Mouse (Mus musculus) kidney, adult 2 months (tissue): ENCODE results near the gene Tfb1m. TPM values are rescaled to one million over a fixed set of nuclear protein-coding genes. Genes with fewer than 3 reads are reported as not detected.
A peak's percentile ranks its signal among the peaks of the same experiment; 100 is the strongest.

Experiments used
- DNase-seq: peaks from one replicate; pipeline ENCODE4 v3.0.0; 2021
- H3K27ac ChIP-seq: fragments of 200-500 bp; 2 replicates; pipeline ENCODE4 v1.5.1; 2012; ENCODE audit warnings: low read depth, low read length, control low read depth, inconsistent platforms; ENCODE audit not compliant: insufficient read depth
- H3K27me3 ChIP-seq: fragments of 200-500 bp; replicated peaks from 2 replicates; pipeline ENCODE4 v1.6.1; 2012; ENCODE audit warnings: mild to moderate bottlenecking, moderate library complexity, low read length, inconsistent platforms; ENCODE audit not compliant: control insufficient read depth, insufficient read depth
- H3K36me3 ChIP-seq: fragments of 200-500 bp; 2 replicates; pipeline ENCODE4 v1.6.1; 2012; ENCODE audit warnings: mild to moderate bottlenecking, moderate library complexity, low read length, inconsistent platforms; ENCODE audit not compliant: control insufficient read depth, insufficient read depth
- H3K4me1 ChIP-seq: fragments of 200-500 bp; 2 replicates; pipeline ENCODE4 v1.6.1; 2011; ENCODE audit warnings: low read length; ENCODE audit not compliant: control insufficient read depth, insufficient read depth
- H3K4me3 ChIP-seq: fragments of 200-500 bp; 2 replicates; pipeline ENCODE4 v1.5.1; 2011; ENCODE audit warnings: mild to moderate bottlenecking, low read depth, low read length, control low read depth; ENCODE audit not compliant: insufficient read depth
- CTCF ChIP-seq: fragments of 200-500 bp; conservative IDR thresholded peaks from 2 replicates; pipeline ENCODE4 v1.5.1; 2011; ENCODE audit warnings: low read depth, mild to moderate bottlenecking, control low read depth, low read length, moderate library complexity, mixed read lengths; ENCODE audit not compliant: insufficient read depth, insufficient read length
- POLR2A ChIP-seq: fragments of 200-500 bp; IDR thresholded peaks from one replicate; pipeline ENCODE4 v1.6.1; 2011; ENCODE audit warnings: low read depth, low read length, control low read depth
- WGBS: fragments of 180-500 bp; shearing (Covaris S2); methylation state at CpG from one replicate; pipeline ENCODE4 v1.1.7; 2018; 5-methylcytosine and 5-hydroxymethylcytosine counted together
- polyA plus RNA-seq: library from polyadenylated mRNA; depleted of rRNA; stranded (reverse); fragments of >200 nt; gene quantifications from 2 replicates; pipeline ENCODE4 v1.2.3, GENCODE M21; 2012; rRNA removed

Tfb1m gene
- polyA plus RNA-seq = 3.8 and 4.8 TPM in 2 replicates

- under 1% methylated on average over 60 of the region's 60 CpGs for WGBS
- H3K36me3 ChIP-seq = no peaks in the 10 kb centered on the region
- no peaks in the 10 kb centered on the region for H3K27me3 ChIP-seq
- DNase-seq = peak; percentile 100
- H3K27ac ChIP-seq = peak within 1 kb of the TSS; percentile 85
- H3K4me3 ChIP-seq = peak within 1 kb of the TSS; percentile 81
- H3K4me1 ChIP-seq = no peaks in the 10 kb centered on the region; the same call in 1 of the 2 replicates
- TF ChIP-seq POLR2A (no peak), CTCF (no peak)
Measured at GRCm38 (mm10) chr17:3557331-3558311, at the start of gene Tfb1m. TSS of gene Tfb1m (minus strand) at chr17:3557781.

GRCm38 (mm10) chr17:3602954-3603672, 45.5 kb upstream of the Tfb1m start:
- Histone ChIP-seq H3K4me1 (no peaks in the 10 kb centered on the region), H3K27me3 (no peaks in the 10 kb centered on the region), H3K27ac (no peak overlapping the region), H3K4me3 (no peak overlapping the region), H3K36me3 (no peaks in the 10 kb centered on the region)
- DNase-seq = no peak
- TF ChIP-seq CTCF (no peak), POLR2A (no peak)
- WGBS = 91% methylated on average over 6 of the region's 6 CpGs

DNA sequence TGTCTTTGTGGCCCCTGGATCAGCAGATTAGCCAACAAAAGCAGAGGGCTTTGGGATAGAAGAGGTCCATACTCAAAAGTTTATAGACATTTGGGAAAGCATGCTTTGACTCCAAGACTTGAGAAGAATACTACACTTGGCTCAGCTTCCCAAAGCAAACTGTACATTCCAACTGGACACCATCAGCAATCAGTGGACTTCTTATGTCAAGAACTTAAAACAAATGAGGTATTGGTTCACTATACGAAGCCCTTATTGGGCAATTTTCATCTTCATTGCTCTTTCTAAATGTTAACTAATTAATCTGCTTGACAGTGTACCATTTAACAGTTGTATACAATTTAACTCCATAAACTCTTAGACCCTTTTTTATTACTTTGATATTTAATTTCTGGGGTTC, 40.8 kb upstream of the Tfb1m start:
- Histone ChIP-seq H3K27ac (no peak overlapping the region), H3K4me1 (no peaks in the 10 kb centered on the region), H3K36me3 (no peaks in the 10 kb centered on the region), H3K4me3 (no peak overlapping the region), H3K27me3 (no peaks in the 10 kb centered on the region)
- DNase-seq = no peak
- 87% methylated on average over 1 of the region's 1 CpGs for WGBS
- TF ChIP-seq CTCF (no peak), POLR2A (no peak)

- Histone ChIP-seq H3K4me1 (no peaks in the 10 kb centered on the region), H3K36me3 (no peaks in the 10 kb centered on the region), H3K4me3 (no peak overlapping the region), H3K27me3 (no peaks in the 10 kb centered on the region), H3K27ac (no peak overlapping the region)
- WGBS = 80% methylated on average over 1 of the region's 1 CpGs
- TF ChIP-seq POLR2A (no peak), CTCF (no peak)
- DNase-seq = peak; percentile 1
Measured at GRCm38 (mm10) chr17:3597866-3598265, 40.3 kb upstream of the Tfb1m start.

DNA sequence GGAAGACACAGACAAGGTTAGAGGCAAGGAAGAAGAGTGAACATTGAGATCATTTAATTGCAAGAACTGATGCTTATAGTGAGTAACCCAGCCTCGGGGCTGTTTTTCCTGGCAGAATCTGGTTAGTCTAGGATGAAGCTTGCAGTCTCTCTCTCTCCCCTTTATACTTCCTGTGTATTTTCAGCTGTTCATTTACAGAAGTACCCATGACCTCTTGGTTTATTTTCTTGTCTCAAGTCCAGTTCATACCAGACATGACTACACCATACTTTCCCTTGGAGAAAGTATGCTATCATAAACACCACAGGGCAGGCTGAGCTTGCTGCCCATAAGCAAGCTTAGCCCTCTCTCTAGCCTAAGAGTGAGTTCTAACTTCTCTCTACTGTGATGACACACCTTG, 39.5 kb upstream of the Tfb1m start:
- peak overlapping the region; percentile 60; the same call in 1 of the 2 replicates for H3K27ac ChIP-seq
- peak; percentile 20 for DNase-seq
- H3K27me3 ChIP-seq = no peaks in the 10 kb centered on the region
- H3K36me3 ChIP-seq = no peaks in the 10 kb centered on the region
- TF ChIP-seq CTCF (no peak), POLR2A (no peak)
- H3K4me3 ChIP-seq = no peak overlapping the region
- H3K4me1 ChIP-seq = no peaks in the 10 kb centered on the region
- WGBS = 41% methylated on average over 1 of the region's 1 CpGs

DNA sequence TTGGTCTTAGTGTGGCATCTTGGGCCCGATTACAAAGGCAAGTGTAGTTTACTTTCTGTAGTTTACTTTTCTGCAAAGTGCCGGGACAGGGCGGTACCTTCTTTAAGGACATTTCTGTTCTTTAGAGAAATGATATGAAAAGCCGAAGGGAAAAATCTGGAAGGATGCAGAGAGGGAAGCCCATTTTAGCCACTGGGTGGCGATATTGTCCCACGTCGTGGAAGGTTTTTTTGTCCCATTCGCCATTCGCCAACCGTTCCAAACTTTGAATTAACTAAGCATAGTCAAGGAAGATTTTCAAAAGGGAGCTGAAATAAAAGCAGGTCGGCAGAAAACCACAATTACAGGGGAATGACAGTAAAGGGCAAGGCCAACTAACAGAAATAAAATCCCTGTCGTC, 13.3 kb upstream of the Tfb1m start:
- 3% methylated on average over 12 of the region's 12 CpGs for WGBS
- no peaks in the 10 kb centered on the region for H3K36me3 ChIP-seq
- H3K4me3 ChIP-seq = no peak overlapping the region
- TF ChIP-seq CTCF (peak; percentile 85), POLR2A (no peak)
- H3K27ac ChIP-seq = no peak overlapping the region
- DNase-seq = peak; percentile 73
- H3K4me1 ChIP-seq = no peaks in the 10 kb centered on the region
- no peaks in the 10 kb centered on the region for H3K27me3 ChIP-seq

DNA sequence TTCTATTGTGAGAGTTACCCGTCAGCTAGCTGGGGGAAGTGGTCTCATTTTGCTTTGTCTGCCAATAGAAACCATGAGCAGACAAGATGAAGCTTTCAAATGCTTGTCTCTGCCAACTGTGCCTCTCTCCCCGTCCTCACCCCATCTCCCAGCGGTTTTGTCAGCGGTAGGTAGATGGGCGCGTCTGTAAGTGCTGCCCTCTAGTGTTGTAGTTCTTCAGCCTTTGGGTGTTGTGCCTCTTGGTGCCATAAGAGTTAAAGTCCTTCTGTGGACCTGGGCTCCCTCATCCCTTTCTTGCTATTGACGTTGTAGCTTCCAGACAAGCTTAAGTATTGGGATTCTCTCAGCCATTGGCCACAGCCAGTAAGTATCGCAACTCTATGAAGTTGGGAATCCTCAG, 4.8 kb upstream of the Tfb1m start:
- H3K27ac ChIP-seq = no peak overlapping the region
- H3K4me3 ChIP-seq = no peak overlapping the region

More for the DNA sequence above, 4.8 kb upstream of the Tfb1m start:
- TF ChIP-seq POLR2A (no peak), CTCF (no peak)
- Histone ChIP-seq H3K36me3 (no peaks in the 10 kb centered on the region), H3K4me1 (no peaks in the 10 kb centered on the region), H3K27me3 (no peaks in the 10 kb centered on the region)
- DNase-seq = no peak
- WGBS = 57% methylated on average over 8 of the region's 8 CpGs
